Mouse (Mus musculus) hindbrain, embryonic 16.5 days (tissue): ENCODE results near the gene Rabl3. TPM values are rescaled to one million over a fixed set of nuclear protein-coding genes. Genes with fewer than 3 reads are reported as not detected.

Experiments
- ATAC-seq: fragments of 200-750 bp; cut with Nextera tagmentation; 2 replicates; pipeline ENCODE4 v1.8.0; 2017; ENCODE audit warnings: moderate TSS enrichment, moderate library complexity
- H3K27ac ChIP-seq: fragments of 300-500 bp; sonication (generic); 2 replicates; pipeline ENCODE4 v1.5.1; 2014; ENCODE audit warnings: low read depth, mild to moderate bottlenecking, control low read depth, low read length, moderate library complexity
- H3K27me3 ChIP-seq: fragments of 300-500 bp; sonication (generic); replicated peaks from 2 replicates; pipeline ENCODE4 v1.6.1; 2014; ENCODE audit warnings: low read length; ENCODE audit not compliant: control insufficient read depth, insufficient read depth
- H3K36me3 ChIP-seq: fragments of 300-500 bp; sonication (generic); 2 replicates; pipeline ENCODE4 v1.6.1; 2014; ENCODE audit warnings: mild to moderate bottlenecking, low read length, moderate library complexity, mixed read lengths; ENCODE audit not compliant: control insufficient read depth, insufficient read depth
- H3K4me1 ChIP-seq: fragments of 300-500 bp; sonication (generic); 2 replicates; pipeline ENCODE4 v1.6.1; 2014; ENCODE audit warnings: low read depth, low read length; ENCODE audit not compliant: control insufficient read depth, insufficient read depth
- H3K4me2 ChIP-seq: fragments of 300-500 bp; sonication (generic); 2 replicates; pipeline ENCODE4 v1.6.1; 2014; ENCODE audit warnings: mild to moderate bottlenecking, low read length, control low read depth, moderate library complexity
- H3K4me3 ChIP-seq: fragments of 300-500 bp; sonication (generic); 2 replicates; pipeline ENCODE4 v1.5.1; 2014; ENCODE audit warnings: mild to moderate bottlenecking, low read length, control low read depth, moderate library complexity
- H3K9ac ChIP-seq: fragments of 300-500 bp; sonication (generic); 2 replicates; pipeline ENCODE4 v1.6.1; 2014; ENCODE audit warnings: low read depth, mild to moderate bottlenecking, control low read depth, low read length, moderate library complexity
- H3K9me3 ChIP-seq: fragments of 300-500 bp; sonication (generic); 2 replicates; pipeline ENCODE4 v1.6.1; 2014; ENCODE audit warnings: mild to moderate bottlenecking, low read length, moderate library complexity; ENCODE audit not compliant: control insufficient read depth
- WGBS: fragments of 180-500 bp; shearing (Covaris S2); extraction: QIAGEN DNeasy Blood & Tissue Kit; methylation state at CpG from one replicate; pipeline ENCODE4 v1.1.7; 2014; 5-methylcytosine and 5-hydroxymethylcytosine counted together
- polyA plus RNA-seq: library from polyadenylated mRNA; unstranded; fragments of >200 nt; fragmentation: Nextera tagmentation; extraction: Ambion mirVana; gene quantifications from 2 replicates; pipeline ENCODE4 v1.2.1, GENCODE M21; 2015

Rabl3 gene
- polyA plus RNA-seq, result 17.3 and 17.5 TPM in 2 replicates

GRCm38 (mm10) chr16:37539611-37540580 lies at the start of gene Rabl3, which contains the start of gene Gtf2e1:
Gene Rabl3, plus strand, starts transcription at chr16:37539885.
Gene Gtf2e1, minus strand, starts transcription at chr16:37539789.
- Histone ChIP-seq H3K27me3 (no peaks in the 10 kb centered on the region), H3K27ac (peak within 1 kb of the TSS; percentile 83), H3K9me3 (no peaks in the 10 kb centered on the region), H3K4me3 (peak within 1 kb of the TSS; percentile 84), H3K36me3 (peaks cover 3% of the 10 kb centered on the region; the same call in 1 of the 2 replicates), H3K9ac (peak within 1 kb of the TSS; percentile 89), H3K4me2 (peak within 1 kb of the TSS; percentile 78), H3K4me1 (peaks cover 13% of the 10 kb centered on the region)
- 2% methylated on average over 41 of the region's 41 CpGs for WGBS
- peak; percentile 99 for ATAC-seq

- WGBS, result 74% methylated on average over 6 of the region's 6 CpGs
- no peak overlapping the region for H3K4me3 ChIP-seq
- H3K9me3 ChIP-seq, result no peaks in the 10 kb centered on the region
- no peaks in the 10 kb centered on the region for H3K4me1 ChIP-seq
- no peak overlapping the region for H3K27ac ChIP-seq
- H3K36me3 ChIP-seq, result no peaks in the 10 kb centered on the region
- no peak overlapping the region for H3K4me2 ChIP-seq
- H3K9ac ChIP-seq, result no peak overlapping the region
- no peaks in the 10 kb centered on the region for H3K27me3 ChIP-seq
- peak; percentile 58; the same call in 1 of the 2 replicates for ATAC-seq
These were observed 44.7 kb upstream of the Rabl3 start for GRCm38 (mm10) chr16:37495017-37495416.

- WGBS, result 74% methylated on average over 9 of the region's 9 CpGs
- H3K4me2 ChIP-seq, result no peak overlapping the region
- H3K4me3 ChIP-seq, result no peak overlapping the region
- no peak for ATAC-seq
- no peak overlapping the region for H3K9ac ChIP-seq
- H3K4me1 ChIP-seq, result no peaks in the 10 kb centered on the region
- no peak overlapping the region for H3K27ac ChIP-seq
- no peaks in the 10 kb centered on the region for H3K36me3 ChIP-seq
- no peaks in the 10 kb centered on the region for H3K9me3 ChIP-seq
- no peaks in the 10 kb centered on the region for H3K27me3 ChIP-seq
These were observed 41.1 kb upstream of the Rabl3 start for GRCm38 (mm10) chr16:37498581-37498980.

- Histone ChIP-seq H3K4me2 (no peak overlapping the region), H3K27ac (no peak overlapping the region), H3K36me3 (no peaks in the 10 kb centered on the region), H3K27me3 (no peaks in the 10 kb centered on the region), H3K4me3 (no peak overlapping the region), H3K9me3 (no peaks in the 10 kb centered on the region), H3K4me1 (no peaks in the 10 kb centered on the region), H3K9ac (no peak overlapping the region)
- ATAC-seq, result no peak; the same call in 1 of the 2 replicates
- 34% methylated on average over 1 of the region's 1 CpGs for WGBS
These were observed 35.2 kb upstream of the Rabl3 start for GRCm38 (mm10) chr16:37504517-37504916.

GRCm38 (mm10) chr16:37506751-37507150 lies 32.9 kb upstream of the Rabl3 start:
- no peaks in the 10 kb centered on the region for H3K27me3 ChIP-seq
- no peaks in the 10 kb centered on the region for H3K4me1 ChIP-seq
- WGBS, result 80% methylated on average over 9 of the region's 9 CpGs
- no peak overlapping the region for H3K27ac ChIP-seq
- no peaks in the 10 kb centered on the region for H3K9me3 ChIP-seq
- no peak overlapping the region for H3K4me2 ChIP-seq
- H3K4me3 ChIP-seq, result no peak overlapping the region
- H3K9ac ChIP-seq, result no peak overlapping the region
- no peak for ATAC-seq
- H3K36me3 ChIP-seq, result peaks cover 7% of the 10 kb centered on the region

GRCm38 (mm10) chr16:37511489-37511888 lies 28.2 kb upstream of the Rabl3 start:
- 85% methylated on average over 15 of the region's 15 CpGs for WGBS

GRCm38 (mm10) chr16:37514644-37515043 lies 25.0 kb upstream of the Rabl3 start:
- no peak overlapping the region for H3K4me2 ChIP-seq
- H3K36me3 ChIP-seq, result peaks cover 14% of the 10 kb centered on the region
- WGBS, result 78% methylated on average over 8 of the region's 8 CpGs
- no peak overlapping the region for H3K27ac ChIP-seq
- ATAC-seq, result no peak
- H3K4me1 ChIP-seq, result no peaks in the 10 kb centered on the region
- H3K27me3 ChIP-seq, result no peaks in the 10 kb centered on the region
- H3K9ac ChIP-seq, result no peak overlapping the region
- no peaks in the 10 kb centered on the region for H3K9me3 ChIP-seq
- no peak overlapping the region for H3K4me3 ChIP-seq

More at GRCm38 (mm10) chr16:37511489-37511888, 28.2 kb upstream of the Rabl3 start:
- H3K9me3 ChIP-seq, result no peaks in the 10 kb centered on the region
- peaks cover 13% of the 10 kb centered on the region for H3K36me3 ChIP-seq
- no peak overlapping the region for H3K4me3 ChIP-seq
- no peak overlapping the region for H3K4me2 ChIP-seq
- H3K27ac ChIP-seq, result no peak overlapping the region
- no peaks in the 10 kb centered on the region for H3K4me1 ChIP-seq
- ATAC-seq, result no peak
- no peaks in the 10 kb centered on the region for H3K27me3 ChIP-seq
- no peak overlapping the region for H3K9ac ChIP-seq

- Histone ChIP-seq H3K27ac (no peak overlapping the region), H3K9ac (no peak overlapping the region), H3K27me3 (no peaks in the 10 kb centered on the region), H3K4me1 (no peaks in the 10 kb centered on the region), H3K4me3 (no peak overlapping the region), H3K9me3 (no peaks in the 10 kb centered on the region), H3K36me3 (peaks cover 21% of the 10 kb centered on the region), H3K4me2 (no peak overlapping the region)
- WGBS, result 88% methylated on average over 6 of the region's 6 CpGs
- ATAC-seq, result no peak
These were observed 23.2 kb upstream of the Rabl3 start for GRCm38 (mm10) chr16:37516376-37516993.

GRCm38 (mm10) chr16:37517596-37518211 lies 22.0 kb upstream of the Rabl3 start:
- Histone ChIP-seq H3K36me3 (peaks cover 31% of the 10 kb centered on the region), H3K9me3 (no peaks in the 10 kb centered on the region)

More at GRCm38 (mm10) chr16:37517596-37518211, 22.0 kb upstream of the Rabl3 start:
- no peaks in the 10 kb centered on the region for H3K27me3 ChIP-seq
- no peak for ATAC-seq
- no peak overlapping the region for H3K4me2 ChIP-seq
- WGBS, result 96% methylated on average over 4 of the region's 4 CpGs
- no peak overlapping the region for H3K27ac ChIP-seq
- H3K9ac ChIP-seq, result no peak overlapping the region
- no peak overlapping the region for H3K4me3 ChIP-seq
- no peaks in the 10 kb centered on the region for H3K4me1 ChIP-seq
